Mouse (Mus musculus) thymus, postnatal 36 days (tissue): ENCODE data around the gene Scn1b.

ENCODE experiments used
- DNase-seq, 2 experiments: peaks; one replicate each; pipeline ENCODE4 v3.0.0; 2022; ENCODE audit warnings: mixed read lengths in 2 of 2

Scn1b gene

GRCm38 (mm10) chr7:31149271-31149670 lies 22.5 kb upstream of the Scn1b start:
- DNase-seq: no peak

- peak; percentile 46 to 57 for DNase-seq
These were observed 22.0 kb upstream of the Scn1b start for GRCm38 (mm10) chr7:31148756-31149155.

- no peak for DNase-seq
These were observed 21.3 kb upstream of the Scn1b start for GRCm38 (mm10) chr7:31148086-31148485.

GRCm38 (mm10) chr7:31145596-31146160 lies 18.9 kb upstream of the Scn1b start:
- DNase-seq: no peak

- DNase-seq: no peak
These were observed 18.1 kb upstream of the Scn1b start for GRCm38 (mm10) chr7:31144886-31145285.

- no peak for DNase-seq
These were observed 14.1 kb upstream of the Scn1b start for GRCm38 (mm10) chr7:31140941-31141340.

- DNase-seq: no peak
These were observed 13.5 kb upstream of the Scn1b start for GRCm38 (mm10) chr7:31140302-31140701.

- DNase-seq: peak; percentile 76 to 78
These were observed 13.0 kb upstream of the Scn1b start for GRCm38 (mm10) chr7:31139765-31140164.

GRCm38 (mm10) chr7:31135717-31136116 lies 8.9 kb upstream of the Scn1b start:
- no peak for DNase-seq

- DNase-seq: no peak
These were observed 5.1 kb upstream of the Scn1b start for GRCm38 (mm10) chr7:31131866-31132265.

- DNase-seq: peak; percentile 55 to 68
These were observed 4.0 kb upstream of the Scn1b start for GRCm38 (mm10) chr7:31130841-31131240.

- DNase-seq: no peak
These were observed 3.4 kb upstream of the Scn1b start for GRCm38 (mm10) chr7:31130197-31130596.

- DNase-seq: no peak
These were observed 1.4 kb upstream of the Scn1b start for GRCm38 (mm10) chr7:31128157-31128705.

GRCm38 (mm10) chr7:31126211-31126751 lies 522 bp downstream of the Scn1b start:
- DNase-seq: no peak

GRCm38 (mm10) chr7:31125116-31125515 lies 1.7 kb downstream of the Scn1b start:
- DNase-seq: no peak

GRCm38 (mm10) chr7:31124381-31124780 lies 2.4 kb downstream of the Scn1b start:
- no peak for DNase-seq

- DNase-seq: no peak
These were observed 3.1 kb downstream of the Scn1b start for GRCm38 (mm10) chr7:31123697-31124096.

- DNase-seq: no peak
These were observed 3.9 kb downstream of the Scn1b start for GRCm38 (mm10) chr7:31122641-31123631.

GRCm38 (mm10) chr7:31119556-31119955 lies 7.2 kb downstream of the Scn1b start:
- DNase-seq: no peak

- DNase-seq: no peak
These were observed 8.3 kb downstream of the Scn1b start for GRCm38 (mm10) chr7:31118486-31118885.

GRCm38 (mm10) chr7:31117465-31117864 lies 9.3 kb downstream of the Scn1b start:
- DNase-seq: no peak

- no peak for DNase-seq
These were observed 10.1 kb downstream of the Scn1b start for GRCm38 (mm10) chr7:31116721-31117145.

GRCm38 (mm10) chr7:31115587-31116043 lies 11.2 kb downstream of the Scn1b start:
- DNase-seq: no peak
